Mouse (Mus musculus): ENCODE data around the gene Rassf4. TPM values are rescaled to one million over a fixed set of nuclear protein-coding genes. Genes with fewer than 3 reads are reported as not detected.

The Rassf4 gene
- total and polyA plus RNA-seq, 3 experiments, result 17.3 to 69.0 (median 32.3) TPM

DNA sequence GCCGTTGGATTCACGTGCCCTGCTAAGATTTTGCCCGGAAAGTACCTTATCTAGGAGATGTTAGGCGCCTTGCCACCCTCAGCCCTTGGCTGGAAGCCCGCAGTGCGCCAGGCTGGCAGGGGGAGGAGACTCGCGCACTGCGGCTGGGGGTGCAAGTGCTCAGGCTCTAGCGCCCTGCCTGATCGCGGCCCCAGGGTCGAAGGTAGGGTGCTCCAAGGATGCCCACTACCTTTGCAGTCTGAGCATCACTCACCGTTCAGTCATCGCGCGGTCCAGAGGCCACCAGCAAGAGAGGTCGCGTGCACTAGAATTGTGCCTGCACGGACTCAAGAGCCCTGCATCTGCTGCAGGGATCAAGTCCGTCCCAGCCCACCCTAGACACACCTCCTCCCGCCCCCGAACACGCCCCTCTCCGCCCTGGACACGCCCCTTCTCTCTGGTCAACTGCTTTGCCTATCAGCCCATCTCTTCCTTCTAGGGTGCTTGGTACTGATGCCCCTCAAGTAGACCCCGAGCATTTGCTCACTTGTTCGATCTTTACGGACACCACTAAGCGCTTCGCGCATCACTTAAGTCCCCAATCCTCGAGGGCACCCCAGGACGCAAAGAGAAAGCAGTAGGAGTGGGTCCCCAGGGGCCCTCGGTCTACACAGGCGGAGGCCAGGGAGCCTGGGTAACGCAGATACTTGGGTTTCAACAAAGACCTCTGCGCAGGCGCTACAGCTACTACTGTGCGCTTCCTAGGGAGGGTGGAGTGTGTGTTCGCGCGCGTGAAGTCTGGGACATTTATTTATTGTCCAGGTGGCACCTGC is at the start of gene Rassf4 (continued):
- peak; percentile 88 for TF ChIP-seq POLR2A (IDR thresholded peaks at IDR 0.05; ENCODE audit: low read depth, low read length)

- no peak for DNase-seq (ENCODE audit: extremely low read depth)
- Histone ChIP-seq H3K9ac (ENCODE audit: insufficient read depth, low read depth) (peak overlapping the region; percentile 34; the same call in 1 of the 2 replicates), H3K4me2 (ENCODE audit: insufficient read depth, low read depth, poor library complexity, severe bottlenecking) (peak overlapping the region; percentile 9; the same call in 1 of the 2 replicates), H3K27ac (ENCODE audit: insufficient read depth, low read depth) (no peak overlapping the region), H3K4me1 (ENCODE audit: control insufficient read depth in 1 of 2, insufficient read depth in 2 of 2) (peaks cover 10 to 66% of the 10 kb centered on the region in 2 experiments), H3K36me3 (replicated peaks in 1 of 2; ENCODE audit: control insufficient read depth in 1 of 2, insufficient read depth in 1 of 2, low read length in 1 of 2) (no peaks in the 10 kb centered on the region), H3K27me3 (replicated peaks) (no peaks in the 10 kb centered on the region), H3K9me3 (replicated peaks; ENCODE audit: low read length) (no peaks in the 10 kb centered on the region), H3K4me3 (replicated peaks in 1 of 3; ENCODE audit: low read depth in 2 of 3, low read length in 2 of 3, poor library complexity in 1 of 3) (no peak overlapping the region), H3K79me2 (replicated peaks; ENCODE audit: control insufficient read depth, extremely low read depth, insufficient read depth, poor library complexity, severe bottlenecking) (no peaks in the 10 kb centered on the region)
- TF ChIP-seq TCF12 (IDR thresholded peaks at IDR 0.05; ENCODE audit: low read depth, low read length) (no peak), IRF4 (IDR thresholded peaks at IDR 0.05; ENCODE audit: low read depth, low read length) (peak; percentile 34; the same call in 1 of the 2 replicates)
- dilution Hi-C loops (cut with MboI; ENCODE audit: extremely low pct_ligation_motif_present, extremely low pct_unique_long_range_greater_than_20kb, low sequenced_read_pairs), result no loop called here
- in situ Hi-C loops (cut with MboI; ENCODE audit: low pct_ligation_motif_present, low pct_unique_long_range_greater_than_20kb, low sequenced_read_pairs), result loop anchor here (10.0 kb wide), 1 partner anchor 46 kb away; no protein-coding TSS in a partner anchor
Observed at GRCm38 (mm10) chr6:116718920-116719319, 45.2 kb upstream of the Rassf4 start.

DNA sequence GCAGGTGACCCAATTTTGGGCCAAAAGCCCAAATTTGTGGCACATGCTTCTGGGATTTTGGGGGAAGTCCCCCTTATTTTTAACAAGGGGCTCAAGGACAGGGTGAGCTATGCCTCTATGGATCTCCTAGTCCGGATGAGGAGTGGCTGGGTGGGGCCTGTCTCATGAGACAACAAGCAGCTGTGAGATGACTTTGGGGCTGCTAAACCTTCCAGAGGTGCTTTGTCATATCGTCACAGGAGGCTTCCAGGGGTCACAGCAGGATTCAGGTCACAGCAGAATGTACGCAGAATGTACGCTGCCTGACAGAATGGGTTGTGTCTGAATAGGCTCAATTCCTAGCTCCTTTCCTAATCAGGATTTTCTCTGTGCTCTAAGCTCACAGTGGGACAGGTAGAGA is 44.6 kb upstream of the Rassf4 start:
- Histone ChIP-seq H3K4me2 (ENCODE audit: insufficient read depth, low read depth, poor library complexity, severe bottlenecking) (no peak overlapping the region), H3K79me2 (replicated peaks; ENCODE audit: control insufficient read depth, extremely low read depth, insufficient read depth, poor library complexity, severe bottlenecking) (no peaks in the 10 kb centered on the region), H3K9ac (ENCODE audit: insufficient read depth, low read depth) (no peak overlapping the region), H3K27ac (ENCODE audit: insufficient read depth, low read depth) (no peak overlapping the region), H3K36me3 (replicated peaks in 1 of 2; ENCODE audit: control insufficient read depth in 1 of 2, insufficient read depth in 1 of 2, low read length in 1 of 2) (no peaks in the 10 kb centered on the region), H3K9me3 (replicated peaks; ENCODE audit: low read length) (no peaks in the 10 kb centered on the region), H3K4me3 (replicated peaks in 1 of 3; ENCODE audit: low read depth in 2 of 3, low read length in 2 of 3, poor library complexity in 1 of 3) (no peak overlapping the region), H3K4me1 (ENCODE audit: control insufficient read depth in 1 of 2, insufficient read depth in 2 of 2) (peaks cover 10 to 60% of the 10 kb centered on the region in 2 experiments; a peak in 3 of 4 replicates), H3K27me3 (replicated peaks) (no peaks in the 10 kb centered on the region)
- dilution Hi-C loops (cut with MboI; ENCODE audit: extremely low pct_ligation_motif_present, extremely low pct_unique_long_range_greater_than_20kb, low sequenced_read_pairs) (no loop called here), in situ Hi-C loops (cut with MboI; ENCODE audit: low pct_ligation_motif_present, low pct_unique_long_range_greater_than_20kb, low sequenced_read_pairs) (loop anchor here (10.0 kb wide), 1 partner anchor 46 kb away; no protein-coding TSS in a partner anchor)
- TF ChIP-seq GABPA (IDR thresholded peaks at IDR 0.05; ENCODE audit: insufficient replicate concordance, low read depth, low read length), result no peak
- no peak for TF ChIP-seq PAX5 (IDR thresholded peaks at IDR 0.05; ENCODE audit: low read length)
- no peak for TF ChIP-seq RAD21 (IDR thresholded peaks at IDR 0.05; ENCODE audit: low read depth, low read length)
- TF ChIP-seq JUN (IDR thresholded peaks at IDR 0.05; ENCODE audit: insufficient read depth, low read depth, low read length), result no peak
- no peak for TF ChIP-seq POLR2A (IDR thresholded peaks at IDR 0.05; ENCODE audit: low read depth, low read length)
- no peak for TF ChIP-seq USF1 (IDR thresholded peaks at IDR 0.05; ENCODE audit: low read depth, low read length)
- TF ChIP-seq CHD2 (IDR thresholded peaks at IDR 0.05; ENCODE audit: low read length), result no peak
- no peak for TF ChIP-seq SIN3A (IDR thresholded peaks at IDR 0.05; ENCODE audit: low read length)
- TF ChIP-seq USF2 (conservative IDR thresholded peaks at IDR 0.05; ENCODE audit: low read depth, low read length), result no peak
- TF ChIP-seq HCFC1 (IDR thresholded peaks at IDR 0.05; ENCODE audit: low read depth, low read length), result no peak
- no peak for TF ChIP-seq IRF4 (IDR thresholded peaks at IDR 0.05; ENCODE audit: low read depth, low read length)
- no peak for TF ChIP-seq SMC3 (IDR thresholded peaks at IDR 0.05; ENCODE audit: low read depth, low read length)
- no peak for TF ChIP-seq ZKSCAN1 (IDR thresholded peaks at IDR 0.05; ENCODE audit: borderline replicate concordance, low read depth, low read length)
- DNase-seq (ENCODE audit: extremely low read depth), result no peak

Data from CH12.LX (cell line).